Mouse (Mus musculus) cerebral cortex, adult 2 months (tissue): Measurements from ENCODE around the gene Mamstr.

ENCODE experiments used
- WGBS: fragments of 180-500 bp; shearing (Covaris S2); methylation state at CpG from one replicate; pipeline ENCODE4 v1.1.7; 2018; 5-methylcytosine and 5-hydroxymethylcytosine counted together

The Mamstr gene

DNA sequence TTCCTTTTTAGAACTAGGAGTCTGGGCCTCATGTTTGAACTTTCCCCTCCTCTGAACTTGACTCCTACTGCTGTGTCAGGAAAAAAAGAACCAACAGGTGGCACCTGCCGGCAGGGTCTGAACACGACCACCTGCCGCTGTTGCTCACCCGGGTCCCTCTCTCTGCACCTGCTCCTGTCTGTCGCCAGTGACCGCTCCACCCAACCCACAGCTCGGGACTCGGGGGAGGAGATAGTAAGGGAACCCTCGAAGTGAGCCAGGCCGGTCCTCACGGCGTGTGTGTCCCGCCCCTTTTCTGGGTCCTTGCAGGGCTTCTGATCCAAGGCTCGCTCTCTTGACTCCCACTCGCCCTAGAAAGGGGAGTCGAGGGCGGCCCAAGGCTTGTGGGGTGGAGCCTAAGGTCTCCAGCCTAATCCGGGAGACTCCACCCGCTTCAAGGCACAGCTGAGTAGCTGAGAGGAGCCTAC is at the start of gene Mamstr:
TSS of gene Mamstr (plus strand) at position 417 of the 467 bp plus-strand sequence.
- 49% methylated on average over 19 of the region's 19 CpGs for WGBS

DNA sequence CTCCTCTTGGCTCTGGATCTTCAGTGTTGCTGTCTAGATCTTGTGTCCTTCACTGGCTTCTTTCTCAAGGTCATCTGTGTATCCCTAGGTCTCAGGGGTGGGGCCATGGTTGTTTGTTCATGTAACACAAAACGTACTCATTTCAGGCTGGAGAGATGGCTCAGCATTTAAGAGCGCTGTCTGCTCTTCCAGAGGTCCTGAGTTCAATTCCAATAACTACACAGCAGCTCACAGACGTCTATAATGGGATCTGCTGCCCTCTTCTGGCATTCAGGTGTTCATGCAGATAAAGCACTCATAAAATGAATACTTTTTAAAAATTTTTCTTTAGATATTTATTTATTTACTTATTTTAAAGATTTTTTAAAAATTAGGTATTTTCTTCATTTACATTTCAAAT is 48.9 kb upstream of the Mamstr start:
- 64% methylated on average over 3 of the region's 3 CpGs for WGBS

DNA sequence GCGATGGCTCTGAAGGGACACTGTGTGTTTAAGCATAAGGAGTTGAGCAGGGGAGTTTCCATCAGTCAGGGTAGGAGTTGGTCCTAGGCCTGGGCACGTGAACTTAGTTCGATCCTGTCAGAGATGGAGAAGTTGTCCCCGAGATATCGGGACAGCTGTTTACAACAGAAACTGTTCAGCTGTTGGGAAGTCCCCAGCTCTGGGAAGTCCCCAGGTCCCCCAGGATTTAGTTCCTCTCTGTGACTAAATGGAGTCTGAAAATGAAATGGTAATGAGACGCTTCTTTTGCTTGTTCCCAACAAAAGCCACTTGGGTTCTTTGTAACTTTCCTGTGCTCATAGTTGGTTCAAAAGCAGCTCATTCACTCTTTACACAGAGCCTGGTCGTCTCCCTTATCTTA is 47.9 kb upstream of the Mamstr start:
- 86% methylated on average over 7 of the region's 7 CpGs for WGBS

DNA sequence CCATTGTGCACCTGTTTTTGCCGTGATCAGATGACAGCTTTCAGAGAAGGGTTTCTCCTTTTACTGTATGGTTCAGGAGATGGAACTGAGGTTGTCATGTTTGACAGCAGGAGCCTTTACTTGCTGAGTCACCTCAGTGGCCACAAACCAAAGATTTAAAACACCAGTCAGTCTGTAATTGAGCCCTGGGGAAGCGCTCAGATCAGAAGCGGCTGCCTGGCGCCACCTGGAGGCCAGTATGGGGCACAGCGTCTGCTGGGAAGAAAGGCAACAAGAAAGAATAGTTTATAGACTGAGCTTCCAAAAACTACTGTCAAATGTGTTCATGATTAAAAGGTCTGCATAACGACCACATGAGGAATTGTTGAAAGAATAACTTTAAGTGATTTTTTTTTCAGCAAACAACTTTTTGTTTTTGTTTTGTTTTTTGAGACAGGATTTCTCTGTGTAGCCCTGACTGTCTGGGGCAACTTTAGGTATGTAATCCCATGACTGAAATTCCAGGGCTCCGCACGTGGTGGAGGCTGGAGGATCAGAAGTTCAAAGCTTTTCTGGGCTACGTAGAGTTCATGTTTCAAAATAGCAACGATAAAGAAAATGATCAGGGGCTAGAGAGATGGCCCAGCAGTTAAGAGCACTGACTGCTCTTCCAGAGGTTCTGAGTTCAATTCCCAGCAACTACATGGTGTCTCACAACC is 46.5 kb upstream of the Mamstr start:
- WGBS: 23% methylated on average over 10 of the region's 10 CpGs

DNA sequence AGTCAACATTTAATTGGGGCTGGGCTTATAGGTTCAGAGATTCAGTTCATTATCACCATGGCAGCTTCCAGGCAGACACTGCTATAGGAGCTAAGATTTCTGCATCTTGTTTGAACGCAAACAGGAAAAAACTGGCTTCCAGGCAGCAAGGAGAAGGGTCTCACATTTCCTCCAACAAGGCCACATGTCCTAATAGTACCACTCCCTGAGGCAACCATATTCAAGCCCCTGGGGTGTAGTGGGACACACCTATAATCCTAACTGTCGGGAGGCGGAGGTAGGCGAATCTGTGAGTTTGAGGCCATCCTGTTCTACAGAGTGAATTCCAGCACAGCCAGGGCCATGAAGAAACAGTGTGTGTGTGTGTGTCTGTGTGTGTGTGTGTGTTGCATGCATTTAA is 44.6 kb upstream of the Mamstr start:
- 87% methylated on average over 4 of the region's 4 CpGs for WGBS

DNA sequence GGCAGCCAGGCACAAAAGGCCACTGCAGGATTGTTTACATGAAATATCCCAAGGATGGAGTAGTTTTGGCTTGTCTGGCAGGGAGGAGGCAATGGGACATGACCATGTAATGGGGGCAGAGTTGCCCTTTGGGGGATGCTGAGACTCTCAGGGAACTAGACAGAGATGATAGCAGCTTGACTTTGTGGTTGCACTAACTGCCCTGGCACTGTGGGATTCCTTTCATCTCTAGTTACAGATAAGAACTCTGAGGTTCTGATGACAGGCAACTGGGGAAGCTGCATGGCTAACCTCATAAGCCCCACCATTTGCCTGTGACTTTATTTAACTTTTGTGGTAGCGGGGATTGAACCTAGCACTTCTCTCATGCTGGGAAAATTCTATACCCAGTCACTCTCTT is 43.7 kb upstream of the Mamstr start:
- 94% methylated on average over 1 of the region's 1 CpGs for WGBS

DNA sequence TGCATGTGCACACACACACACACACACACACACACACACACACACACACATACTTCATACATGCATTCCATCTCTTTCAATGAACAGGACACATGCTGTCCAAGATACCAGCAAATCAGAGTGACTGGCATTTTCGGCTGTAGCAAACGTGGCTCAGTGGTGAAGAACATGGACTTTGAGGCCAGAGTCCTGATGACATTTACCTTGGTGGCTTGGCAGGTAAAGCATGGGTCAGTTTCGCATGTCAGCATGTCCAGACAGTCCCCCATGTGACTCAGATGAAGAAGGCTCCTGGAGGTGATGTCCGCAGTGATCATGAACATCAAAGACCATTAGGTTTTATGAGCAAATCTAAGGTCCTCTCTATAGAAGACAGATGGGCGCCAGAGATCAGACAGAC is 42.8 kb upstream of the Mamstr start:
- 94% methylated on average over 5 of the region's 5 CpGs for WGBS

DNA sequence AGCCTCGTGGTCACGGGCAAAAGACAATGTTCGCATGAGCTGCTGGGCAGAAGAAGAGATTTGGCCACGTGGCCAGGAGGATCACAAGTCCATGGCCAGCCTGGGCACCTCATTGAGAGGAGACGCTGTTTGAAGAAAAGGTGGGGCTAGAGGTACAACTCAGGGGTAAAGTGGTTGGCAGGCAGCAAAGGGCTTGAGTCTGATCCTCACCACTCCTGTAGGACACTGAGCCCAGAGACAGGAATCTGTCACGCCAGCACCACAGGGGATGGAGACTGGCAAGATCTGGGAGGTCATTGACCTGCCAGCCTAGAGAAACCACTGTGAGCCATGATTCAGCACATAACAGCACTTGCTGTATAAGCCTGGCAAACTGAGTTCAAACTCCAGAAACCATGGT is 42.2 kb upstream of the Mamstr start:
- 91% methylated on average over 6 of the region's 6 CpGs for WGBS

DNA sequence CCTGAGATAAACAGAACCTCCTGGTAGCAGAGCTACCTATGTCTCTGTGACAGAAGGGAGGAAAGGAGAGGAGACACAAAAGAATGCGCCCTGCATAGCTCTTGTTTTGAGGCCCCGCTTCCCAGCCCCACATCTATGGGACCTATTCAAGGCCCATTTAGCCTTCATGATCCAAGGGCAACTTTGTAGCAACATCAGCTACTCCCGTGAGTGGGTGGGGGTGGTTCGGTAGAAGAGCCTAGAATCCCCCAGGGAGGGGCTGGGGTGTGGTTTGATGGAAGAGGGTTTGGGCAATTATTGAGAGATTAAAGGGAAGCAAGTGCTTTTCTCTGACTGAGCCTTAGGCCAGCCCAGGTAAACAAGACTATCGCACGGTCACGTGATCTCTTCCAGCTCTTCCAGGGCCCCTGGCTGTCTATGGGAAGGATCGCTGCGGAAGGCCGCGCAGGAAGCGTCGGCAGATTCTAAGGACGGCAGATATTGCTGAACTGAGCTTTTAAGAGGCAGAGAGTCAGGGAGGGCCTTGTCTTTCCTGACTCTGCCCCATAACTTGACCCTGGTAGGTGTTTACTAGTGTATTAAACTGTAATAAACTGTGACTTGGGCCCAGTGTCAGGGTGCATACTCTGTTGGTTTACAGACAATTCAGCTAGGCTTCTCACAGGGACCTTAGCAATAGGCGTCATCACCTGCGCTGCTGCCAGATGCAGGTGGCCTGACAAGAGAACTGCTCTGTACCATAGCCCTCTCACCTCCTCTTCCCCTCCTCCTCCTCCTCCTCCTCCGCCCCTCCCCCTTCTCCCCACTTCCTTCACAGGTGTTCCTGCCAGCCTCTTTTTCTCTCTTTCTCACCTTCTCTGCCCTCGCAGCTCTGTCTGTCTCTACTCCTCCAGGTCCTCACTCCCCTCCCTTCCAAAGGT is 40.6 kb upstream of the Mamstr start:
- WGBS: 75% methylated on average over 18 of the region's 18 CpGs

DNA sequence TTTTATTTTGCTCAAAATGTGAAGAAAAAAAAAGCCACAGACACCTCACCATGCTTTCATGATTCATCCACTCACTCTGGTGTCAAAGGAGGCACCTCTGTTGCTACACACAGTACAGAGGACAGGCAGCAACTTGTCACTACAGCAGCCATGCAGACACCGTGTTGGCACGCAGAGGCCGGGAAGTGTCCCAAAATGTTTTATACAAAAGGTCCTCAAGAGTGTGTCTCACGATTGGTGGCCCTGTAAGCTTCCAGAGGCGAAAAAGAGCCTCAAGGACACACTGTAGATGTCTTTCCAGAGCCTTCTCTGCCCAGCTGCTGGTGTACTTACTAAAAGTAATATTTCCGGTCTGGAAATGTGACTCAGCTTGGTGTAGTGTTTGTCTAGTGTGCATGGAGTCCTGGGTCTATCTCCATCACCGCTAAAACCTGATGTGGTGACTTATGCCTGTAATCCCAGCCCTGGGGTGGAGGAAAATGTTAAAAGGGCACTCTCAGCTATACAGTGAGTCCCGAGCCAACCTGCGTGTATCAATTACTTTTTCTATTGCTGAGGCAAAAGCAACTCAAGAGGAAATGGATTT is 34.0 kb upstream of the Mamstr start:
- 82% methylated on average over 9 of the region's 9 CpGs for WGBS

DNA sequence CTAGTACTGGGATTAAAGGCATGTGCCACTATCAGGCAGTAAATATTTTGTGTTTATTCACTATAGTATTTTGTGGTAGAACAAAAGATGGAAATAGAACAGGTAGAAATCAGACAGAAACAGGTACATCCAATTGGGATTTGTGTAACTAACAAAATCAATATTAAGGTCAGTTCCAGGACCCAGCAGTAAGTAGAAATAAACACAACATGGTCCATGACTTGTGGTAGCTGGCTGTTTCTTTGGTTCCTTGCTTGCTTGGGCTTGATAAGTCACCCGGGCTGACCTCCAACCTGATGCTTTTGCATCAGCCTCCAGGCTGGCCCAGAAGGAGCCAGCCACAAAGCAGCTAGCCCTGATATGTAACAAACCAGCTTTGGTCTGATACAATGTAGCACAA is 30.3 kb upstream of the Mamstr start:
- 88% methylated on average over 1 of the region's 1 CpGs for WGBS

DNA sequence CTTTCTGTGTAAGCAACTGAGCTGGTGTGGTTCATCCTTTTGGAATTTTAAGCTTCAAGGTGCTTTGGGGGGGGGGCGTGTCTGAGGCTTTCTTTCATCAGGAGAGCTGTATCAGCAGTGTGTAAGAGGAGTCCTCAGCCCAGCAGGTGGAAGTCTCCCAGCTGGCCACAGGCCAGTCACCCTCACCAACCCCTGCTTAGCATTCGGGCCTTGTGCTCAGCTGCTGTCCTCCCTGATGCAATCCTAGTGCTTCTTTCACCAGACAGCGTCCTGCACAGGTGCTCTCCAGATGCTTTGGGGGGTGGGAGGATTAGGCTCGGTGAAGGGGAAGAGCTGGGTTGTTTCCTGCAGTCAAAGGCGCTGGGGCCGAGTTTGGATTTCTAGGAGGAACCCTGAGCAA is 23.5 kb upstream of the Mamstr start:
- WGBS: 53% methylated on average over 6 of the region's 6 CpGs

DNA sequence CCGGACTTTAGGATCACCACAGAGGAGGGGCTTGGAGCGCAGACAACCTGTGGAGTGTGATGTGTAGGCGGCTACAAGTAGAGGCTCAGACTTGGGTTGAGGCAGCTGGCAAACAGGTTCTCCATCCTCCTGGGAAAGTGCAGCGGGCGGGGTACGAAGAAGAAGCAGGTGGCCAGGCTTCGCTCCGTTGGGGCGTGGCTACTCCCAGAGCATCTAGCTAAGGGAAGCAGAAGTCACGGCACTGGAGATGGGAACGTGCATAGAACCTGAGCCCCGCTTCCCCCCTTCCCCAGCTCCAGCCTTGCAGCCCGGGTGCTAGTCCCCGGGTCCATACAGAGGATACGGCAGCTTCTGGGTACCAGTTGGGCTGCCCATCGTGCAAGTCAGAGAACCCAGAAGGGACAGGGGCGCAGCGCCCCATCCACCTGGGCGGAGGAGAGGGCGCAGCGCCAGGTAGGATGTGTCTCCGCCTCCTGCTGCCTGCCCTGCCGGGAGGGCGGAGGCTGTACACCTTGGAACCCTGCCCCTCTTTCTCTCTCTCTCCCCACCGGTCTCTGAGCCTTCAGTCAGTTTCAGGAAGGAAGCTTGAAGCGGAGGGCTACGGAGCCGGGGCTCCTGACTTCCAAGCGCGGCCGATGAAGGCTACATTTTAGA is 22.6 kb upstream of the Mamstr start, which contains the start of gene Fut1:
TSS of gene Fut1 (plus strand) at position 248 of the 654 bp plus-strand sequence.
- 8% methylated on average over 31 of the region's 31 CpGs for WGBS

DNA sequence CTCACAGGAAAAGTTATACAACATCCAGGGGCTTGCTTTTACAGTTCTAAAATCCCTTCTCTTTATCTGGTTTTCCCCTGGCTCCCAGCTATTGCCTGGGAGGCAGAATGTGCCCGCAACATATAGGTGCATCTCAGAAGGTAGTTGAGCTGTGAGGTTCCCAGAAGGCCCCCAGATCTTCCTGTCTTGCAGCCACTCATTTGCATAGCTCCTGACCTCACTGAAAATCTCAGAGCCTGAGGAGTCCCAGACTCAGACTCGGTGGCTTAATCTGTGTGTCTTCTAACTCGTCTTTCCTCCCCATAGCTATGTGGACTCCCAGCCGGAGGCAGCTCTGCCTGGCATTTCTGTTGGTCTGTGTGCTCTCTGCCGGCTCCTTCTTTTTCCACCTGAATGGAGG is 21.5 kb upstream of the Mamstr start:
- WGBS: 91% methylated on average over 5 of the region's 5 CpGs

DNA sequence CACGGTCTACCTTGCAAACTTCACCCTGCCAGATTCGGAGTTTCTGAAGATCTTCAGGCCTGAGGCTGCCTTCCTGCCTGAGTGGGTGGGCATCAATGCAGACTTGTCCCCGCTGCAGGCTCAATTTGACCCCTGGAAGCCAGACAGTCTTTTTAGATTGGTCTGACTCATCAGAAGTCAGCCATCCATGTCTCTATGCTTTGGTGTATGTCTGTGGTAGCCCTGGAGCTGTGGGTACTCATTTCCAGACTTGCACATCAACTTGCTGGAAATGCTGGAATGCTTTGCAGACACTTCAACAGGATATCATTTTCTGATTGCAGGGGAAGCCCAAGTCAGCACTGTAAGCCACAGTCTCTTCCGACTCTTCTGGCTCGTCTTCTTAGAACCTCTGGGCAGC is 20.2 kb upstream of the Mamstr start:
- WGBS: 96% methylated on average over 5 of the region's 5 CpGs

DNA sequence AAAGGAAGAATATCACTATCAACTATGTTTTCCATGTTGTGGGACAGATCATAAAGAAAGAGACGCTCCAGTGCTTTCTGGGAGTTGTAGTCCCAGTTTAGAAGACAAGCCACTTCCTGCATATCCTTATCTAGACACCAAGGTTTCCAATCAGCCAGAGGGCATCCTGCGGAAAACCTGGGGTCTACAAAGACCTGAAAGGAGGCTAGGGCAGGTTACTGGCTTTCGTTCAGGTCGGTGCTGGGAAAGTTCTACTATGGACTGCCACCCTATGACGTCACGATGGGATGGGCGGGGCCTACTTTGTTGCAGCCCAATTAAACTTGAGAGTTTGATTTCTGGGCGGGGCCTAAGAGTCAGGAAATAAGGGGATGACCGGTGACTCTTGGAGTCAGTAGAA is 18.3 kb upstream of the Mamstr start, which contains the start of gene Izumo1:
TSS of gene Izumo1 (plus strand) at position 369 of the 400 bp plus-strand sequence.
- 37% methylated on average over 9 of the region's 9 CpGs for WGBS

DNA sequence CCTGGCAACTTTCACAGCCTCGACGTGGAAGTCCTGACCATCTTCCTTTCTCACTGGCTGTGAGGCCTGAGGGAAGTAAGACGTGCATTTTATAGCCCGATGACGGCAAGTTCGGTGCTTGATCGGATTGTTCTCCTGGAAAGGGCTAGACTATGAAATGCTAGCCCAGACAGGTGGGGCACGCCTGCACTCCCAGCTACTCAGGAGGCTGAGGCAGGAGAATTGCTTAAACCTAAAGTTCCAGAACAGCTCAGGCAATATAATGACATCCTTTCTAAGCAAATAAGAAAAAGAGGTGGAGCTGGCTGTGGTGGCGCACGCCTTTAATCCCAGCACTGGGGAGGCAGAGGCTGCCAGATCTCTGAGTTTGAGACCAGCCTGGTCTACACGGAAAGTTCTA is 16.3 kb upstream of the Mamstr start:
- 94% methylated on average over 11 of the region's 11 CpGs for WGBS

DNA sequence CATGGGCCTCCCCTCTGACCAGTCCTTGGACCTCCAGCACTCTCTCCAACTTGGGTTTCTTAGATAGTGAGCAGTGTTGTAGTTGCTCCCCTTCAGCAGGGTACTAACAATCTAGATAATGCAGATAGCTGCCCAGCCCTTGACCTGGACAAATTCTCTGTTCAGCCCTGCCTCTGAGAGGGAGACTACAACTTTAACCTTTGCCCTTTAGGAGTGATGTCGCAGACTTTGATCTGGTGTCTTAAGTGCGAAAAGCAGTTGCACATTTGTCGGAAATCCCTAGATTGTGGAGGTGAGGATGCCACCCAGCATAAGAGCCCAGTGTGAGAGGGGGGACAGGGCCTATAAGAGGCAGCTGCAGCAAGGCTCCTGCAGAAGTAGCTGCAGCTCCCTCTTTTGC is 15.1 kb upstream of the Mamstr start:
- WGBS: 98% methylated on average over 3 of the region's 3 CpGs

DNA sequence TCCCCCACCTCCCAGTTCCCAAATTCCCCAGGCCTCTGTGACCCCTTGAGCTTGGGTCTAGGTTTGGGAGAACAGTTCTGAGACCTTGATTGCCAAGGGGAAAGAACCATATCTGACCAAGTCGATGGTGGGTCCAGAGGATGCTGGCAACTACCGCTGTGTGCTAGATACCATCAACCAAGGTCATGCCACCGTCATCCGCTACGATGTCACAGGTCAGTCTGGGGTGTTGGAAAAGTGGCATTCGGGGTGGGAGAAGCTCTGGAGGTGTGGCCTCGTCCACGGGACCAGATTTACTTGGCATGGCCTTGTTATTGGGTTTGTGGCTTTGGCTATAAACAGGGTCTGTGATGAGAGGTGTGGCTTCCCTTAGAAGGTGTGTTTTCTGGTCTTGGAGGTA is 14.3 kb upstream of the Mamstr start:
- 90% methylated on average over 8 of the region's 8 CpGs for WGBS

DNA sequence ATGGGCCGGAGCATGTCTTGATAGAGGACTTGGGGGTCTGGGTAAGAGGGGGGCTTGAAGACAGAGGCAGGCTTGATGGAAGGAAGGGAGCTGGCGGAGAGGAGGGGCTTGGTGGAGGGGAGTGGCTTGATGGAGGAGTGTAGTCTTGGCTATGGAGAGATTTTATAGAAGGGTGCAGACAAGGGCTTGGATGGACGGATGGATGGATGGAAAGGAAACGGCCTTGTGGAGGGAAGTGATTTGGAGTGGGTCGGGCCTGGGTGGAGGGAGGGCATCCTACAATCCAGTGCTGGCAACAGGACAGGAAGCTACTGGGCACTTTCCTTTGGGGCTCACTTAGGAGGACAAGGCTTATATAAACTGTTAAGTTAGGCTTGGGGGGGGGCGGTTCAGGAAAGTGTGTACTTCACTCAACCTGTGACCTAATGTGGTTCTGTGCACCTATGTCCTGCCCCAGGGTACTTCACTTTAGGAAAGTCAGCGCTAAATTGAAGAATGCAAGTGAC is 13.2 kb upstream of the Mamstr start:
- 86% methylated on average over 7 of the region's 7 CpGs for WGBS

DNA sequence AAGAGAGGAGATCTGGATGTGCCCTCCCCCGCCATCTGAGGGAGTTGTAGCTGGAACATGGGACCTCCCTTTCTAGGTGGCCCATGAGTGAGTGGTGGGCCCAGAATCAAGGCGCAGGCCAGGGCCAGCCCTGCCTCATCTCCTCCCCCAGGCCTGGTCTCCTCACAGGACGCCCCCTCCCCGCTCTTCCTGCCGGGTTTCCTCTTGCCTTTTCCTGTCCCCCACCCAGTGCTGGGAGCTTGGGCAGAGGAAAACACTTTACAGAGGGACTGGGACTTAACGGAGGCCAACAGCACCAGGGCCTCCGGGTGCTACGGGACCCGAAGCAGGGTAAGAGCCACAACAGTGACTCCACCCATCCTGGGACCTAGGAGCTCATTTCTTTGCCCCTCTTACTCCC is 12.5 kb upstream of the Mamstr start, which contains the start of gene Rasip1:
TSS of gene Rasip1 (plus strand) at position 228 of the 400 bp plus-strand sequence.
- WGBS: 85% methylated on average over 9 of the region's 9 CpGs
